Mouse (Mus musculus): ENCODE data around the gene Hdac9.

The Hdac9 gene

GRCm38 (mm10) chr12:34327111-34327510, 589.8 kb downstream of the Hdac9 start:
- no peak for DNase-seq

GRCm38 (mm10) chr12:34312113-34312719, 604.7 kb downstream of the Hdac9 start:
- DNase-seq: no peak

- no peak for DNase-seq
Observed at GRCm38 (mm10) chr12:34305453-34305852, 611.4 kb downstream of the Hdac9 start.

- no peak for DNase-seq
Observed at GRCm38 (mm10) chr12:34292346-34292745, 624.5 kb downstream of the Hdac9 start.

GRCm38 (mm10) chr12:34287218-34287617, 629.7 kb downstream of the Hdac9 start:
- DNase-seq: no peak

- DNase-seq: no peak
Observed at GRCm38 (mm10) chr12:34284888-34285287, 632.0 kb downstream of the Hdac9 start.

GRCm38 (mm10) chr12:34284396-34284795, 632.5 kb downstream of the Hdac9 start:
- DNase-seq: no peak

- no peak for DNase-seq
Observed at GRCm38 (mm10) chr12:34278822-34279221, 638.1 kb downstream of the Hdac9 start.

GRCm38 (mm10) chr12:34273816-34274215, 643.1 kb downstream of the Hdac9 start:
- DNase-seq: no peak

GRCm38 (mm10) chr12:34270096-34270495, 646.8 kb downstream of the Hdac9 start:
- no peak for DNase-seq

- DNase-seq: no peak
Observed at GRCm38 (mm10) chr12:34269472-34270040, 647.3 kb downstream of the Hdac9 start.

GRCm38 (mm10) chr12:34259651-34260050, 657.2 kb downstream of the Hdac9 start:
- DNase-seq: no peak

- no peak for DNase-seq
Observed at GRCm38 (mm10) chr12:34249160-34249559, 667.7 kb downstream of the Hdac9 start.

GRCm38 (mm10) chr12:34248193-34249121, 668.4 kb downstream of the Hdac9 start:
- no peak for DNase-seq

- DNase-seq: no peak
Observed at GRCm38 (mm10) chr12:34238796-34239195, 678.1 kb downstream of the Hdac9 start.

GRCm38 (mm10) chr12:34231621-34232150, 685.2 kb downstream of the Hdac9 start:
- DNase-seq: no peak

- DNase-seq: no peak
Observed at GRCm38 (mm10) chr12:34224505-34224904, 692.4 kb downstream of the Hdac9 start.

GRCm38 (mm10) chr12:34221014-34221413, 695.9 kb downstream of the Hdac9 start:
- no peak for DNase-seq

GRCm38 (mm10) chr12:34220051-34220926, 696.6 kb downstream of the Hdac9 start:
- DNase-seq: no peak

- DNase-seq: no peak
Observed at GRCm38 (mm10) chr12:34218561-34218960, 698.3 kb downstream of the Hdac9 start.

GRCm38 (mm10) chr12:34215023-34216020, 701.6 kb downstream of the Hdac9 start:
- no peak for DNase-seq
